Comparison of ENCODE assay signal across 12 mouse cellular contexts in genomic region chr2:164414581-164414980, GRCm38 (mm10). TPM values are rescaled to one million over a fixed set of nuclear protein-coding genes. Genes with fewer than 3 reads are reported as not detected.
DNase-seq lines count a peak whose midpoint lies in the region; ATAC-seq lines count a peak whose summit lies in the region.
"Had no signal": no experiment of that assay in that cellular context is flagged by ENCODE, and none has a peak within 500 bp of the region (broad histone marks: within the 10 kb centered on the region; RNA-seq: fewer than 3 reads in every experiment).

No protein-coding gene starts in this region.

- no peaks in the 10 kb centered on the region for H3K36me3 ChIP-seq in heart, embryonic 10.5 days
- no peaks in the 10 kb centered on the region for H3K36me3 ChIP-seq in hindbrain, embryonic 10.5 days

- peaks cover 63% of the 10 kb centered on the region for H3K27me3 ChIP-seq in heart, embryonic 10.5 days (ENCODE audit: insufficient read depth, poor library complexity, severe bottlenecking)
- H3K27me3 ChIP-seq in hindbrain, embryonic 10.5 days (ENCODE audit: insufficient read depth, poor library complexity, severe bottlenecking): peaks cover 44% of the 10 kb centered on the region

- 69% methylated on average over 10 of the region's 10 CpGs for WGBS in heart, embryonic 10.5 days
- 75% methylated on average over 10 of the region's 10 CpGs for WGBS in hindbrain, embryonic 10.5 days

- ATAC-seq in megakaryocyte, adult 5-6 weeks (ENCODE audit: poor library complexity, severe bottlenecking): peak; percentile 33; the same call in 1 of the 2 replicates

- peaks cover 18% of the 10 kb centered on the region for H3K4me1 ChIP-seq in heart, embryonic 10.5 days
- H3K4me1 ChIP-seq in hindbrain, embryonic 10.5 days (replicated peaks): peaks cover 14% of the 10 kb centered on the region

- H3K4me3 ChIP-seq in heart, embryonic 10.5 days: peak overlapping the region; percentile 47
- peak overlapping the region; percentile 34 for H3K4me3 ChIP-seq in hindbrain, embryonic 10.5 days
- H3K4me3 ChIP-seq: left cerebral cortex, adult 2 months had no signal

- no peak for DNase-seq in heart, embryonic 10.5 days (ENCODE audit: low spot score)
- no peak for DNase-seq in heart, adult 18-20 months
- DNase-seq in B cell, adult 2 months: peak; percentile 70 to 72
- DNase-seq in hindbrain, embryonic 10.5 days (ENCODE audit: low spot score): no peak
- DNase-seq in ovary, postnatal 14 days (ENCODE audit: low spot score): no peak
- DNase-seq in spleen, postnatal 14 days (ENCODE audit: low spot score in 2 of 2): no peak
- no peak for DNase-seq in urinary bladder, postnatal 14 days (ENCODE audit: low spot score)
- DNase-seq: cerebellum, postnatal 10 days; gastrocnemius, postnatal 36 days; thymus, postnatal 14 days had no signal

- H3K9me3 ChIP-seq in heart, embryonic 10.5 days: no peaks in the 10 kb centered on the region
- no peaks in the 10 kb centered on the region for H3K9me3 ChIP-seq in hindbrain, embryonic 10.5 days

- no peak overlapping the region; the same call in 1 of the 2 replicates for H3K27ac ChIP-seq in heart, embryonic 10.5 days
- H3K27ac ChIP-seq in hindbrain, embryonic 10.5 days: no peak overlapping the region
- H3K27ac ChIP-seq: left cerebral cortex, adult 2 months had no signal

RNA-seq across cellular contexts. Expression of gene Matn4, which starts 9.6 kb away (rescaled TPM):
- polyA plus RNA-seq in heart, embryonic 10.5 days (2016; fragmentation: Nextera tagmentation; extraction: Ambion mirVana): 0.76 and 1.2 TPM in 2 replicates
- under 1 TPM; 0.36 to 0.45 TPM for total RNA-seq in heart, adult 18-20 months (2021)
- 0.35 and 0.72 TPM in 2 replicates for polyA plus RNA-seq in hindbrain, embryonic 10.5 days (2016; fragmentation: Nextera tagmentation; extraction: Ambion mirVana)
- total RNA-seq in megakaryocyte, adult 5-6 weeks (2015): not detected in 2 replicates
- not detected in 2 replicates for total RNA-seq in megakaryocyte, adult 5-6 weeks (2017)

RNA-seq across cellular contexts. Expression of gene Rbpjl, which starts 11.6 kb away (rescaled TPM):
- polyA plus RNA-seq in heart, embryonic 10.5 days (2016; fragmentation: Nextera tagmentation; extraction: Ambion mirVana): 0.02 and 0.08 TPM in 2 replicates
- not detected for total RNA-seq in heart, adult 18-20 months (2021)
- 0.02 TPM in 1 of 2 replicates, not detected in the other for polyA plus RNA-seq in hindbrain, embryonic 10.5 days (2016; fragmentation: Nextera tagmentation; extraction: Ambion mirVana)
- total RNA-seq in megakaryocyte, adult 5-6 weeks (2015): not detected in 2 replicates
- total RNA-seq in megakaryocyte, adult 5-6 weeks (2017): not detected in 2 replicates
- total RNA-seq: gastrocnemius, postnatal 36 days had no signal

RNA-seq across cellular contexts. Expression of gene Slpi, which starts 25.7 kb away (rescaled TPM):
- polyA plus RNA-seq in heart, embryonic 10.5 days (2016; fragmentation: Nextera tagmentation; extraction: Ambion mirVana): 0.92 TPM in 1 of 2 replicates, not detected in the other
- total RNA-seq in heart, adult 18-20 months (2021): 10 to 100 TPM; 12.2 to 21.3 TPM
- polyA plus RNA-seq in hindbrain, embryonic 10.5 days (2016; fragmentation: Nextera tagmentation; extraction: Ambion mirVana): 0.31 TPM in 1 of 2 replicates, not detected in the other
- 454 and 463 TPM in 2 replicates for total RNA-seq in megakaryocyte, adult 5-6 weeks (2015)
- 81.4 and 109 TPM in 2 replicates for total RNA-seq in megakaryocyte, adult 5-6 weeks (2017)
- total RNA-seq: left cerebral cortex, adult 2 months had no signal

RNA-seq across cellular contexts. Expression of gene Sdc4, which starts 29.1 kb away (rescaled TPM):
- polyA plus RNA-seq in heart, embryonic 10.5 days (2016; fragmentation: Nextera tagmentation; extraction: Ambion mirVana): 37.3 and 37.8 TPM in 2 replicates
- 10 to 100 TPM; 18.7 to 34.2 TPM for total RNA-seq in heart, adult 18-20 months (2021)
- polyA plus RNA-seq in hindbrain, embryonic 10.5 days (2016; fragmentation: Nextera tagmentation; extraction: Ambion mirVana): 14.8 and 18.0 TPM in 2 replicates
- total RNA-seq in megakaryocyte, adult 5-6 weeks (2015): 0.76 and 0.82 TPM in 2 replicates
- 0.49 and 0.88 TPM in 2 replicates for total RNA-seq in megakaryocyte, adult 5-6 weeks (2017)

RNA-seq across cellular contexts. Expression of gene Sys1, which starts 42.2 kb away (rescaled TPM):
- polyA plus RNA-seq in heart, embryonic 10.5 days (2016; fragmentation: Nextera tagmentation; extraction: Ambion mirVana): 41.2 and 52.5 TPM in 2 replicates
- total RNA-seq in heart, adult 18-20 months (2021): 10 to 100 TPM; 23.0 to 23.1 TPM
- polyA plus RNA-seq in hindbrain, embryonic 10.5 days (2016; fragmentation: Nextera tagmentation; extraction: Ambion mirVana): 61.5 and 76.4 TPM in 2 replicates
- total RNA-seq in megakaryocyte, adult 5-6 weeks (2015): 50.9 and 52.3 TPM in 2 replicates
- 14.9 and 20.2 TPM in 2 replicates for total RNA-seq in megakaryocyte, adult 5-6 weeks (2017)

Comparison
In these comparisons a context has a peak if more than half of its experiments do, and no peak if none do; other contexts are left out.
1. DNase-seq: peak in B cell, adult 2 months (2 of 2); none in heart, embryonic 10.5 days (single experiment), heart, adult 18-20 months (0 of 2), hindbrain, embryonic 10.5 days (single experiment), ovary, postnatal 14 days (single experiment), spleen, postnatal 14 days (0 of 2) and urinary bladder, postnatal 14 days (single experiment).